Mouse (Mus musculus): ENCODE measurements around the gene Clybl. TPM values are rescaled to one million over a fixed set of nuclear protein-coding genes. Genes with fewer than 3 reads are reported as not detected.
A peak's percentile ranks its signal among the peaks of the same experiment; 100 is the strongest.

Gene Clybl
- polyA plus RNA-seq, 1 experiment from 2014 or later, result 30.6 TPM

- Histone ChIP-seq H3K9ac (ENCODE audit: low read depth, low read length) (no peak overlapping the region), H3K4me1 (replicated peaks; ENCODE audit: control insufficient read depth, insufficient read depth, low read length) (peaks cover 5% of the 10 kb centered on the region; the same call in 1 of the 2 replicates), H3K9me3 (ENCODE audit: control insufficient read depth, low read length) (no peaks in the 10 kb centered on the region), H3K27me3 (ENCODE audit: control insufficient read depth, insufficient read depth, low read length) (no peaks in the 10 kb centered on the region), H3K4me2 (replicated peaks; ENCODE audit: low read depth, low read length) (no peak overlapping the region), H3K36me3 (ENCODE audit: control insufficient read depth, insufficient read depth, low read length) (no peaks in the 10 kb centered on the region), H3K4me3 (ENCODE audit: low read depth, low read length) (no peak overlapping the region), H3K27ac (ENCODE audit: low read depth, low read length) (peak overlapping the region; percentile 44)
- ATAC-seq (ENCODE audit: low FRiP score), result peak; percentile 63
- DNase-seq (ENCODE audit: low spot score), result no peak
- WGBS, result 15% methylated on average over 4 of the region's 4 CpGs
Observed at GRCm38 (mm10) chr14:122416166-122416771, 234.8 kb downstream of the Clybl start.

GRCm38 (mm10) chr14:122424441-122424840 is 242.9 kb downstream of the Clybl start:
- no peak for ATAC-seq (ENCODE audit: low FRiP score)
- Histone ChIP-seq H3K27ac (ENCODE audit: low read depth, low read length) (no peak overlapping the region), H3K4me1 (replicated peaks; ENCODE audit: control insufficient read depth, insufficient read depth, low read length) (peaks cover 4% of the 10 kb centered on the region; the same call in 1 of the 2 replicates), H3K9ac (ENCODE audit: low read depth, low read length) (no peak overlapping the region), H3K9me3 (ENCODE audit: control insufficient read depth, low read length) (no peaks in the 10 kb centered on the region), H3K4me2 (replicated peaks; ENCODE audit: low read depth, low read length) (no peak overlapping the region), H3K27me3 (ENCODE audit: control insufficient read depth, insufficient read depth, low read length) (no peaks in the 10 kb centered on the region), H3K4me3 (ENCODE audit: low read depth, low read length) (no peak overlapping the region), H3K36me3 (ENCODE audit: control insufficient read depth, insufficient read depth, low read length) (no peaks in the 10 kb centered on the region)
- DNase-seq (ENCODE audit: low spot score), result no peak
- WGBS, result 90% methylated on average over 3 of the region's 3 CpGs

GRCm38 (mm10) chr14:122426529-122427203 is 245.2 kb downstream of the Clybl start:
- DNase-seq (ENCODE audit: low spot score) (no peak), ATAC-seq (ENCODE audit: low FRiP score) (no peak; the same call in none of the 2 replicates)
- Histone ChIP-seq H3K4me1 (replicated peaks; ENCODE audit: control insufficient read depth, insufficient read depth, low read length) (peaks cover 4% of the 10 kb centered on the region; the same call in 1 of the 2 replicates), H3K36me3 (ENCODE audit: control insufficient read depth, insufficient read depth, low read length) (no peaks in the 10 kb centered on the region), H3K4me3 (ENCODE audit: low read depth, low read length) (no peak overlapping the region), H3K9me3 (ENCODE audit: control insufficient read depth, low read length) (no peaks in the 10 kb centered on the region), H3K27me3 (ENCODE audit: control insufficient read depth, insufficient read depth, low read length) (no peaks in the 10 kb centered on the region), H3K27ac (ENCODE audit: low read depth, low read length) (peak overlapping the region; percentile 17; the same call in 1 of the 2 replicates), H3K4me2 (replicated peaks; ENCODE audit: low read depth, low read length) (no peak overlapping the region), H3K9ac (ENCODE audit: low read depth, low read length) (no peak overlapping the region)
- 43% methylated on average over 10 of the region's 10 CpGs for WGBS

GRCm38 (mm10) chr14:122427204-122427560 is 245.7 kb downstream of the Clybl start:
- no peaks in the 10 kb centered on the region for H3K27me3 ChIP-seq (ENCODE audit: control insufficient read depth, insufficient read depth, low read length)
- H3K36me3 ChIP-seq (ENCODE audit: control insufficient read depth, insufficient read depth, low read length), result no peaks in the 10 kb centered on the region
- peak overlapping the region; percentile 33 for H3K27ac ChIP-seq (ENCODE audit: low read depth, low read length)
- WGBS, result 30% methylated on average over 8 of the region's 8 CpGs
- H3K4me1 ChIP-seq (replicated peaks; ENCODE audit: control insufficient read depth, insufficient read depth, low read length), result peaks cover 4% of the 10 kb centered on the region; the same call in 1 of the 2 replicates
- no peak overlapping the region for H3K9ac ChIP-seq (ENCODE audit: low read depth, low read length)
- no peaks in the 10 kb centered on the region for H3K9me3 ChIP-seq (ENCODE audit: control insufficient read depth, low read length)
- DNase-seq (ENCODE audit: low spot score) (peak; percentile 47), ATAC-seq (ENCODE audit: low FRiP score) (peak; percentile 78)
- H3K4me2 ChIP-seq (replicated peaks; ENCODE audit: low read depth, low read length), result no peak overlapping the region
- no peak overlapping the region for H3K4me3 ChIP-seq (ENCODE audit: low read depth, low read length)

- no peak overlapping the region for H3K4me2 ChIP-seq (replicated peaks; ENCODE audit: low read depth, low read length)
- peak; percentile 65 for ATAC-seq (ENCODE audit: low FRiP score)
- peak overlapping the region; percentile 33; the same call in 1 of the 2 replicates for H3K27ac ChIP-seq (ENCODE audit: low read depth, low read length)
- H3K9ac ChIP-seq (ENCODE audit: low read depth, low read length), result no peak overlapping the region
- H3K36me3 ChIP-seq (ENCODE audit: control insufficient read depth, insufficient read depth, low read length), result no peaks in the 10 kb centered on the region
- H3K4me1 ChIP-seq (replicated peaks; ENCODE audit: control insufficient read depth, insufficient read depth, low read length), result peaks cover 4% of the 10 kb centered on the region; the same call in 1 of the 2 replicates
- no peaks in the 10 kb centered on the region for H3K27me3 ChIP-seq (ENCODE audit: control insufficient read depth, insufficient read depth, low read length)
- no peak for DNase-seq (ENCODE audit: low spot score)
- no peaks in the 10 kb centered on the region for H3K9me3 ChIP-seq (ENCODE audit: control insufficient read depth, low read length)
- H3K4me3 ChIP-seq (ENCODE audit: low read depth, low read length), result no peak overlapping the region
- WGBS, result 62% methylated on average over 3 of the region's 3 CpGs
Observed at GRCm38 (mm10) chr14:122427654-122428053, 246.2 kb downstream of the Clybl start.

- 75% methylated on average over 3 of the region's 3 CpGs for WGBS
- DNase-seq (ENCODE audit: low spot score), result no peak
Observed at GRCm38 (mm10) chr14:122432558-122432957, 251.1 kb downstream of the Clybl start.

GRCm38 (mm10) chr14:122434039-122434438 is 252.5 kb downstream of the Clybl start:
- Histone ChIP-seq H3K36me3 (ENCODE audit: control insufficient read depth, insufficient read depth, low read length) (no peaks in the 10 kb centered on the region), H3K4me3 (ENCODE audit: low read depth, low read length) (no peak overlapping the region), H3K4me2 (replicated peaks; ENCODE audit: low read depth, low read length) (no peak overlapping the region), H3K9ac (ENCODE audit: low read depth, low read length) (no peak overlapping the region), H3K27ac (ENCODE audit: low read depth, low read length) (no peak overlapping the region), H3K27me3 (ENCODE audit: control insufficient read depth, insufficient read depth, low read length) (no peaks in the 10 kb centered on the region), H3K4me1 (replicated peaks; ENCODE audit: control insufficient read depth, insufficient read depth, low read length) (no peaks in the 10 kb centered on the region), H3K9me3 (ENCODE audit: control insufficient read depth, low read length) (no peaks in the 10 kb centered on the region)
- 93% methylated on average over 10 of the region's 10 CpGs for WGBS
- DNase-seq (ENCODE audit: low spot score), result no peak
- ATAC-seq (ENCODE audit: low FRiP score), result no peak

More at GRCm38 (mm10) chr14:122432558-122432957, 251.1 kb downstream of the Clybl start:
- Histone ChIP-seq H3K36me3 (ENCODE audit: control insufficient read depth, insufficient read depth, low read length) (no peaks in the 10 kb centered on the region), H3K4me2 (replicated peaks; ENCODE audit: low read depth, low read length) (no peak overlapping the region), H3K9me3 (ENCODE audit: control insufficient read depth, low read length) (no peaks in the 10 kb centered on the region), H3K9ac (ENCODE audit: low read depth, low read length) (no peak overlapping the region), H3K4me1 (replicated peaks; ENCODE audit: control insufficient read depth, insufficient read depth, low read length) (peaks cover under 1% of the 10 kb centered on the region; the same call in 1 of the 2 replicates), H3K4me3 (ENCODE audit: low read depth, low read length) (no peak overlapping the region), H3K27ac (ENCODE audit: low read depth, low read length) (no peak overlapping the region), H3K27me3 (ENCODE audit: control insufficient read depth, insufficient read depth, low read length) (no peaks in the 10 kb centered on the region)
- no peak for ATAC-seq (ENCODE audit: low FRiP score)

GRCm38 (mm10) chr14:122436850-122437249 is 255.3 kb downstream of the Clybl start:
- no peaks in the 10 kb centered on the region for H3K4me1 ChIP-seq (replicated peaks; ENCODE audit: control insufficient read depth, insufficient read depth, low read length)
- no peak overlapping the region for H3K4me3 ChIP-seq (ENCODE audit: low read depth, low read length)
- no peaks in the 10 kb centered on the region for H3K36me3 ChIP-seq (ENCODE audit: control insufficient read depth, insufficient read depth, low read length)
- H3K9ac ChIP-seq (ENCODE audit: low read depth, low read length), result no peak overlapping the region
- no peaks in the 10 kb centered on the region for H3K27me3 ChIP-seq (ENCODE audit: control insufficient read depth, insufficient read depth, low read length)
- no peak for DNase-seq (ENCODE audit: low spot score)
- H3K4me2 ChIP-seq (replicated peaks; ENCODE audit: low read depth, low read length), result no peak overlapping the region
- H3K9me3 ChIP-seq (ENCODE audit: control insufficient read depth, low read length), result no peaks in the 10 kb centered on the region
- ATAC-seq (ENCODE audit: low FRiP score), result no peak
- 69% methylated on average over 10 of the region's 10 CpGs for WGBS
- H3K27ac ChIP-seq (ENCODE audit: low read depth, low read length), result no peak overlapping the region
